ENCODE assay signal across 16 mouse cellular contexts in genomic region chr3:6757562-6757961, GRCm38 (mm10).
"Had no signal": no experiment of that assay in that cellular context is flagged by ENCODE, and none has a peak within 500 bp of the region (broad histone marks: within the 10 kb centered on the region; RNA-seq: fewer than 3 reads in every experiment).

No protein-coding gene starts in this region.

- H3K27ac ChIP-seq: neural tube, embryonic 13.5 days; neural tube, embryonic 15.5 days; stomach, embryonic 15.5 days; stomach, postnatal 0 days had no signal

- H3K4me1 ChIP-seq: neural tube, embryonic 13.5 days; neural tube, embryonic 15.5 days; stomach, embryonic 15.5 days had no signal

- H3K27me3 ChIP-seq: neural tube, embryonic 13.5 days; neural tube, embryonic 15.5 days; stomach, embryonic 15.5 days had no signal

- H3K9me3 ChIP-seq: neural tube, embryonic 13.5 days; neural tube, embryonic 15.5 days; stomach, embryonic 15.5 days had no signal

- H3K4me3 ChIP-seq: neural tube, embryonic 13.5 days; neural tube, embryonic 15.5 days; stomach, embryonic 15.5 days had no signal

- H3K4me2 ChIP-seq: neural tube, embryonic 13.5 days; neural tube, embryonic 15.5 days; stomach, embryonic 15.5 days had no signal

- H3K36me3 ChIP-seq: neural tube, embryonic 13.5 days; neural tube, embryonic 15.5 days; stomach, embryonic 15.5 days had no signal

- H3K9ac ChIP-seq: neural tube, embryonic 13.5 days; neural tube, embryonic 15.5 days; stomach, embryonic 15.5 days had no signal

- DNase-seq: retina, postnatal 1 day; right cerebral cortex, adult 18-20 months; right cerebral cortex, postnatal 14 days; right cerebral cortex, postnatal 25 days; right cerebral cortex, postnatal 4 days; spleen, adult 18-20 months; thymus, adult 18-20 months; thymus, adult 2 months; thymus, postnatal 14 days; thymus, postnatal 25 days; thymus, postnatal 36 days; thymus, postnatal 4 days had no signal
